Mouse (Mus musculus): ENCODE data around the gene Ccdc78.
"Not testable (repeated sequence)": the region's sequence is repeated elsewhere in the genome, so short reads cannot be mapped to it uniquely, and the experiment has no call there.

Gene Ccdc78

DNA sequence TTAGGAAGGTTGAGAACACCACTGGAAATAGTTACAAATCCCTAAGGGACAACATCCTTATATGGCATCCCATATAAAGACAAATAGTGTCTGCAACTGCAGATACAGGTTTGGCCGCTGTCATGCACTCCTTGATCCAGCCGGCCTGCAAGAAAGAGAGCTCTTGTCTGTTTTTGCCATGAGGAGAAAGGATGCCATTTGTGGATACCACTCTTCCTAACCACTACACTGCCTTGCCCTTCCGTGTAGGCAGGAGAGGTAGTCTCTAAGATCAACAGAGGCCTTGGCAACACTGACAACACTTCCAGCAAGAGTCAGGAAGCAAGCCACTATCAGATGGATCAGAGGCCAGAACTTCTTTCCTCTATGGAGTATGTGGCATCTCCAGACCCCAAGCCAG is at the start of gene Ccdc78:
Gene Ccdc78, plus strand, starts transcription at position 301 of the 400 bp plus-strand sequence.
- no peak for DNase-seq (ENCODE audit: extremely low spot score, low read depth, low spot score)

DNA sequence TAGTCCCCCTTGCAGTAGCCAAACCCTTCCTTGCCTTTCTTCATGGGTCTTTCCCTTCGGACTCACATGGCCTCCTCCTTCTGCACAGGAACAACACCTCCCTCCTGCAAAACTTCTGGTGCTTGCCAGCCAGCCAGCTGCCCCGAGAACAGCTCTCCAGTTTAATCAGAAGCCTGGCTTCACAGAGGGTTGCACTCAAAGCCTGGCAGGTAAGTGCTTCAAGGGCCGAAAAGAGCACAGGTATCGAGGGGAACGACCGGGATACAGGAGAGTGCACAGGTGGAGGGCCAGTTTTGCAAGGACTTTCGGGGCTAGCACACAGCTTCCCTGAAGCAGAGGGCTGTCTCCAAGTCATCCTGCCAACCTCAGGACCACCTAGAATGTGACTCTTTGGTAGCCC is 47.5 kb upstream of the Ccdc78 start:
- DNase-seq (ENCODE audit: extremely low spot score, low read depth, low spot score), result no peak

DNA sequence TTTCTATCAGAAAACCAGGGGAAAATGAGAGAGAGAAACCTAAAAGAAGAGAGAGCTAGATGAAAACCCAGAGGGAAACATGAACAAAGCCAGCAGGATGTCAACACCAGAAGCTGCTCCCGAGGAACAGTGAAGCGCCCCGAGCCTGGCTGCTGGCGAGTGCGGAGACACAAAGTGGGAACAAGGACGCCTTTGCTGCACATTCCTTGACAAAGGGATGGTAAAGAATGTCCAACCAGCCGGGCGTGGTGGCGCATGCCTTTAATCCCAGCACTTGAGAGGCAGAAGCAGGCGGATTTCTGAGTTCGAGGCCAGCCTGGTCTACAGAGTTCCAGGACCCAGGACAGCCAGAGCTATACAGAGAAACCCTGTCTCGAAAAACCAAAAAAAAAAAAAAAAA is 44.9 kb upstream of the Ccdc78 start:
- DNase-seq (ENCODE audit: extremely low spot score, low read depth, low spot score), result not testable (repeated sequence)

DNA sequence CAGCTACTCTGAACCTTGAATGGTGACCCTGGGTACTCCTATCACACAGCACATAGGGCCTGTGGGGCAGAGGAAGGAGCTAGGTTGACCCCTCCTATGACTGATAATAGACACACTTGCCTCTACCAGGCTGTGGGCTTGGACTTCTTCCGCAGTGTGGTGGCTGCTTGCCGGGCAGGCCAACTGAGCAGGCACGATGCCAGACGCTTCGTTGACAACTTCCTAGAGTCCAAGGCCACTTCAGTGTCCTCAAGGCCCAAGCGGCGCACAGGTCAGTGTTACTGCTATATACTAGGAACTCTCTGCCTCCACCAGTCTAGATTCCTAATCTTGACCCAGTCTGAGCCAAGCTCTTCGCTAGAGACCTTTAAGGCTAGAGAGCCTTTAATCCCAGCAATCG is 42.5 kb upstream of the Ccdc78 start:
- DNase-seq (ENCODE audit: extremely low spot score, low read depth, low spot score), result no peak

DNA sequence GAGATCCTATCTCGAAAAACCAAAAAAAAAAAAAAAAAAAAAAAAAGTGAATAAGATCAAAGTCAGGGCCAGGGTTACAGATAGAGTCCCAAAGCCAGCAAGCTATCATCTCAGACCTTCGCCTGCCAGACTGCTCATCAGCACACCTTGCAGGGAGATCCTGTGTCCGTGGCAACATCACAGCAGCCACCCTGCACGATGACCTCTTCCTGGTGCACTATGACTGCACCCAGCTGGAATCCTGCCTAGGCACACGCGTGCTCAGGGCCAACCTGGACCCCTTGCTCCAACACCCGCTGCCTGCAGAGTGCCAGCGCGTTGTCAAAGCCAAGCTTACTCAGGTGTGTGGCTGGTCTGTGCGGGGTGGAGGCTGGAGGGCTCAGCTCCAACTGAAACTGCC is 42.1 kb upstream of the Ccdc78 start:
- no peak for DNase-seq (ENCODE audit: extremely low spot score, low read depth, low spot score)

DNA sequence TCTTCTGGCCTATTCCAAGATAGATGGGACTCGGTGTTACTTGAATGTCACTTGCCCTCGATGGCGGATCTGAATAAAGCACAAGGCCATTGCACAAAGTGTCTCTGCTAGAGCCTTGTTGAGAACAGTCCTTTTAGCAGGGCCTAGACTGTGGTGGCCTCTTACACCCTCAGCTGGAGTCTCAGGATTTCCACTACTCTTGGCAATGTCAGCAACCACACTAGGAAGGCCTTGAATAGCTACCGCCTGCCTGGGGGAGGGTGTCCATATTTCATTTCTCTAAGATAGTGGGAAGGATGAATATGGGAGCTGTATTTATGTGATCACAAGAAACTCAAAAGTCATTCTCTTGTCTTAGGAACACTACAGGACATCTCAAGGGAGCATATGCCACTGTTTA is 38.1 kb upstream of the Ccdc78 start:
- DNase-seq (ENCODE audit: extremely low spot score, low read depth, low spot score), result no peak

DNA sequence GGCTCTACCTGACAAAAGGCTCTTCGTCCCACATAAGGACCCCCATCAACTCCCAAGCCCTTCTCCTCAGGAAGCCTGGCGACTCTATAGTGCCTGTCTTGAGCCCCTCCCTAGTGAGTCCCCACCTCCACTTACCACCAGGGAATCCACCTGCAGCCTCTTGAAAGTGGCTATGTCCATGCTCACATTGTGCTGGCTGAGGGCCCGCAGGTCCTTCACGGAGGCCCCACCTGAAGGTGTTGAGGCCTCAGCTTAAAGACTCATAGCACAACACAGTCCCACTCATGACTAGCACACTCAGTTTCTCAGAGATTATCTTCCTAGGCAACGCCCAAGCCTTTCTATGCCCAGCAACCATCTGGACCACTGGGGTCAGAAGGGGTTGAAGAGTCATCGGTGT is 37.1 kb upstream of the Ccdc78 start:
- no peak for DNase-seq (ENCODE audit: extremely low spot score, low read depth, low spot score)

DNA sequence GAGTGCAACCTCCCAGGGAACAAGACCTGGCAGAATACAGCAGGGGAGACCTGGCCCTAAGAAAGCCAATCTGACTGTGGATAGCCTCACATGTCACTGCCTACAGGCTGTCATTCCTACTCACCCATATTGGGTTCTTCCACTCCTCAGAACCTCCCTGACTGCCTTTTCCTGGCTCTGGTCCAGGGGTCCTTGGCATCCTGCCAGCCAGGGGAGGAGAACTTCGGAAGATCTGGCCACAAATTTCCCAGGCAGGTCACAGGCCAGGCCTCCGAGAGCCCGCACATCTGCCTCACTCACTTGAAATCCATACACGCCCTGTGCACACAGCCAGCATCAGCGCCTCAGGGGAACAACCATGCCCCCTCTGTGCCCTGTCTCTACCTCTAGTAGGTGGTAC is 34.9 kb upstream of the Ccdc78 start:
- DNase-seq (ENCODE audit: extremely low spot score, low read depth, low spot score), result no peak

DNA sequence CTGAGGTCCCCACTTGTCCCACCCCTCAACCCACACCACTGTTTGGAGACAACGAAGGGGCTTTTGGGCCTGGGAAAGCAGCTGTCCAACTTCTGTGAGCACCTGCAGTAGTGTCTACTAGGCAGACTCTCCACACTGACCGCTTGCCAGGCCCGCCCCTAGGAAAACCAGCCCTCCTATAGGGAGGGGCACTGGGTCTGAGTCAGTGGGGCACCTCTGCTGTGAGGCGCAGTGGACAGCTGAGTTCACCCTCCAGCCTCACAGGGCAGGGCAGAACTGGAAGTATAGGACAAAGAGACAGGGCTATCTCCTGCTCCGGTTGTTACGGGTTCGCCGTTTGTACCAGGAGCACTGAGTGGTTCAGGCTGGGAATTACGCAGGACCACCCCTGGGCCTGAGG is 32.1 kb upstream of the Ccdc78 start, which contains the start of gene Msln:
Gene Msln, minus strand, starts transcription at position 138 of the 400 bp plus-strand sequence.
- DNase-seq (ENCODE audit: extremely low spot score, low read depth, low spot score), result no peak

DNA sequence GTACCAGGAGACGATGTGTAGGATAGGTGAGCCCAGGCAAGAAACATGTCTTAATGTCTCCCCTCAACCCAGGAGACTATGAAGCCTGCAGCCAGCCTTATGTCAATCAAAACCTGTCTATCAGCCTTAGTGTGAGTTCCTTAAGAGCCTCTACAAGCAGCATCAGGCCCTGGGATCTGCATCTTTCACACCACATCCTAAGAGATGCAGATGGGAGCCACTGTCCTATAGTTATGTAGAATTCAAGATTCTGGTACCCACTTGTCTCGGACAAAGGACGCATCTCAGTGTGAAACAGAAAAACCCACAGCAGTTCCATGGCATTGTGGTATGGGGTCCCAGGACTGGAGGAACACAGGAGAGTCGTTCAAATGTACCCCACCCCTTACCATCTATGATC is 31.3 kb upstream of the Ccdc78 start:
- no peak for DNase-seq (ENCODE audit: extremely low spot score, low read depth, low spot score)

DNA sequence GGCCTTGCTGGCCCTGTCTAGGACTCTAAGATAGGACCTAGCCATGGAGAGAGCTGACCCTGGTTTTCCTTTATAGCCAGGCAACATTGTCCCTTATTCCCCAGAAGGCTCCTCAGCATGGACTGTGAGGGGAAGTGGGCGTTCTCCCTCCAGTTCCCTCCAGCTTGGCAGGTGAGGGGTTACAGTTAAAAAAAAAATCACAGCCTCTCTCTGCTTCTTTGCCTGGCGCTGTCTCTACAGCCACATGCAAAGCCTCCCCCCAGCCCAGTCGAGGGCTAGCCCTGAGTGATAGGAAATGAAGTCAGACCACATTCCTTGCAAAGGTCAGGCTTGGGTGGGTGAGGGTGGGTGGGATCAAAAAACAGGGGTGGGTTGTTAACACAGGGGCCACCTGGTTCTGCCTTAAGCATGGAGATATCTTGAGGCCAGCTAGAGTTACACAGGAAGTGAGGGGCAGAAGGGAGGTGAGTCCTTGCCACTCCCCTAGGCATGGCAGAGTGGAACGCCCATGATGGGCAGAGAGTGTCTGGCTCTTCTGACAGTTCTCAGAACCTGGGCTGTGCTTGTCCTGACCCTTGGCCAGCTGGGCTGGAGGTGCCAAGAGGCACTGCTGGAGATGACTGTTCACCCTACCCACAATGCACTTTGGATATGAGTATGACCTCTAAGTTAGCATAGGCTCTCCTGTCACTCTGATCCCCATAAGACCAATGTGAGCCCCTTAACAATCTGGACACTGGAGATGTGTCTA is 30.6 kb upstream of the Ccdc78 start:
- no peak for DNase-seq (ENCODE audit: extremely low spot score, low read depth, low spot score)

DNA sequence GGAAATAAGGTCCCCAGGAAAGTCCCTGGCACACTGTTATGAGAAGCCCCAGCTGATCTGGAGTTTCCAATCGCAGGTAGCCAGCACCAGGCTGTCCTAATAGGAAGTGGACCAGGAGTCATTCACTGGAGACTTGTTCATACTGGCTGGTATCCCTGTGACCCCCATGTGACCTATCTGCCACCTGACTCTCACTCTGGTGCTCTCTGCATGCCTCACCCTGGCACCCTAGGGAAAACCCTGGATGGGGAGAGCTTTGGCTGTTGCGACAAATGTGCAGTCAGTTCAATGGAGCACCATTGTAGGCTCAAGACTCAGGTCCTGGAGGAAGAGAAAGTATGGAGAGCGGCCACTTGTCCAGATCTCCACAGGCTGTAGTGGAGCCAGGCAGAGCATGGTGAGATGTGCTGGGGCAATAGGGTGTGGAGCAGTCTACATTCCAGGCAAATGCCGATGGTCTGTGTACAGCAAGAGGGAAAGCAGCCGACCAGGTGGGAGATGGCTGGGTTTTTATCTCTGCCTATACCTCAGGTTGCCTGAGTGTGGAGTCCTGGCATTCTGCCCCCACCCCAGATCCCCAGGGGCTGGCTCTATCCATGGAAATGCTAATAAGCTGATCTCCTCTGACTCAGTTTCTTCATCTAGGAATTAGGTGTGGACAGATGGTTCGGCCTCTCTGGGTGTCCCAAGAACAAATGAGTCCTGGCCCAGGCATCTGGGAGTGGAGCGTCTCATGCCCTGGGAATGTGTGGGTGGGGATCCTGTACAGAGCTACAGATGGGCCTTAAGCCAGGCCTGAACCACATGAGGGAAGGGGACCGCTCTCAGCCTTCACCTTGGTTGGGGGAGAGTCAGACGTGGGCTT is 29.8 kb upstream of the Ccdc78 start:
- DNase-seq (ENCODE audit: extremely low spot score, low read depth, low spot score), result no peak

DNA sequence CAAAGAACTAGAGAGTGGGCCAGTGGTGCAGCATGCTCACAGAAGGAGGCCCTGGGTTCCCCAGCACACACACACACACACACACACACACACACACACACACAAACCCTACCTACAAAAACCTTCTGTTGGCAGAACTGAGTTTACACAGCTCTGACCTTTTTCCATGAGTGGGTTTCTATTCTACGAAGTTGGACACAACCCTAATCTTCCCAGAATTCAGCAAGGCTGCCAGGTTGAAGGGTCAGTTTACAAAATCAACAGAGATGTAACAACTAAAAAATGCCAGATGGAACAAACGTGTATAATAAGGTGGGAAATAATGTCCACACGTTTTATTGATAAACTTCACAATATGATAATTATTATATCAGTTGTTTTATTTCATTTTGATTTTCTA is 28.7 kb upstream of the Ccdc78 start:
- no peak for DNase-seq (ENCODE audit: extremely low spot score, low read depth, low spot score)

DNA sequence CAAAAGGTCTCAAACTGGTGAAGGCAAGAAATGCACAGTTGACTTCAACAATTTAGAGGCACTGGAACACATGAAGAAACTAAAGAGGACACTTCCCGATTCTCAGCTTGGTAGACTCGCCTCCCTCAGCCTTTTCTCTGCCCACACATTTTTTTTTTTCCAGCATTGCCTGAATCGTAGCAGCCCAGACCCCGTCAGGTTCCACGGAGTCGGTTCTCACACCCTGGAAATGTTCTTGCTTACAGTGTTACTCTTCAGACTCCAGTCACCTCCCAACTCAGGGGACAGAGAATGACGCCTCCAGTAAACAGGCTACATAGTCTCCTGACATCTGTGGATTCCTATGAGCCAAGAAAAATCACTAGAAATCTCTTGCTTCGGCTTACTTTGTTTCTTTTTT is 26.2 kb upstream of the Ccdc78 start:
- no peak for DNase-seq (ENCODE audit: extremely low spot score, low read depth, low spot score)

DNA sequence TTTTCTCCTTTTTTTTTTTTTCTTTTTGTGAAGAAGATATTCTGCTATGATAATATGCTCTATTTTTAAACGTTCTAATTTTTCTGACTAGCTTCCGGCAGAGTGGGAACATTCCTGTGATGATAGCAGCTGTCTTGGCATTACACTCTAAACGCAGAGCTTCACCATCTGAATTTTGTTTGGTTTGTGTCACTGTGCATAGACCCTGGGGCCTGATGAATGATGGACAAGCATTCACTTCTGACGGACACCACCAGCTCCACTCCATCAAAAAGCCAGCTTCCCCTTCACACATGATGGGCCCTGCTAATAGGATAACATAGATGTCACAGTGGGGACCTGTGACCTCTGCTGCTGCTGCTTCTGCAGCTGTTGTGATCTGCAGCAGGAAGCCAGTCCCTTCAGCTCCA is 24.8 kb upstream of the Ccdc78 start:
- DNase-seq (ENCODE audit: extremely low spot score, low read depth, low spot score), result no peak

DNA sequence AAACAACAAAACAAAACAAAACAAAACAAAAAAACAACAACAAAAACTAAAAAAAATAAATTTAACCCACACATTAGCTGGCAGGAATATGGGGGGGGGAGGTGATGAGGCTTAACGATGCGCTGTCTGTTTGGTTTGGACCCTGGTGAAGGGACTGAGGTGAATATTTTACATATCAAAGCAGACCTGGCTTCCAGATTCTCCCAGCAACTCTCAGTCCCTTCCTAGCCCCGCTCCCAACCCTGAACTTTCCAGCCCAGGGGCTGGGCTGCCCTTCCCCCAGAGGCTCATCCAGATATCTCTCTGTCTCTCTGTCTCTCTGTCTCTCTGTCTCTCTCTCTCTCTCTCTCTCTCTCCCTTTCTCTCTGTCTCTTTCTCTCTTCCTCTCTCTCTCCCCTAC is 23.8 kb upstream of the Ccdc78 start:
- no peak for DNase-seq (ENCODE audit: extremely low spot score, low read depth, low spot score)

DNA sequence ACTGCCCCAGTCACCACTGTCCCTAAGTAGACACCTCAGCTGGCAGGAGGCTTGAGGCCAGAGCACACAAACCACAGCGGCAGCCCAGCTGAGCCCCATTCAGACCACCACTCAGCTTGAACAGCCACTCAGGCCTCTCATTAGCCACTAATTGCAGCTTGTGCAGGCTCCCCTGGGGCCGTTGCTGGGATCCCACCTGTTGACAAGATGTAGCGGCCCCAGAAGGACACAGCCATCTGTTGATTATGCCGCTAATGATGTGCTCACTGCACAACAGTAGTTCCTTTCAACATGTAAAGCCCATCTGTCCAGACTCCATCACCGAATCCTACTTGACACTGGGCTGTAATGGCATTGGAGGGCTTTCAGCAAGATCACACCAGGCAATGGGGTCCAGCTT is 20.5 kb upstream of the Ccdc78 start:
- DNase-seq (ENCODE audit: extremely low spot score, low read depth, low spot score), result no peak

DNA sequence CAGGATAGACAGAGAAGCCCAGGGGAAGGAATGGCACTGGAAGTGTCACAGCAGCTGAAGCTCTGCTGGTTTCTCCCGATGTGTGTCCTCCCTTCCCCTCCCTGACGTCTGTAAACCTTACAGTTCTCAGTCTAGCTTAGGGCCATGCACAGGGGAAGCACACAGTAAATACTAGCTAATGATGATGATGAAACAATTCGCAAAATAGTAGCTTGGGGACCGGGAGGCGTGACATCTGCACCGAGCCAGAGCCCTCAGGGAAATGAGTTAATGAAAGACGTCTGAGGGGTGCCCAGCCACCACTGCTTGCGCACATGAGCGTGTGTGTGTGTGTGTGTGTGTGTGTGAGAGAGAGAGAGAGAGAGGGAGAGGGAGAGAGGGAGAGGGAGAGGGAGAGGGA is 17.0 kb upstream of the Ccdc78 start:
- no peak for DNase-seq (ENCODE audit: extremely low spot score, low read depth, low spot score)

DNA sequence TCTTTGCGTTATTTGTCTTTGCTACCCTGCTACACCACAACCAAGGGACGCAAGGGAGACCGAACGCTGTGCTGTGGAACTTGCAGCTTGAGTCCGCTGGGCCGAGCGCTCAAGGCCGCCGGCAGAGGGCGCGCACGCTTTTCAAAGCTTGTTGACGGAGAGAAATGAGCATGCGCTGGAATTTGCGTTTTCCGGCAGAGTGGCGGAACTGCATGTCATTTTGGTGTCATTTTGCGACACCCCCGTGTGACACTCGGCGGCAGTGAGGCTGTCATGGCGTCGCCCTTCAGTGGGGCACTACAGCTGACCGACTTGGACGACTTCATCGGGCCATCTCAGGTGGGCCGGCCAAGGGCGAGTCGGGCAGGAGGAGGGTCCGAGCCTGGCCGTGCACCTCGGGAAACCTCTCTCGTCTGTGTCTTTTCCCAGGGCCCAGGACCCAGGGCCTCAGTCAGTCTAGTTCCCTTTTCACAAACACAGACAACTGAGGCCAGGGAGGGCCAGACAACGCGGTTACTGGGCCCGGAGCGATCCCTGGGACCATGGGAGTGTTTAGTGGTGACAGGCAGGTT is 12.7 kb upstream of the Ccdc78 start, which contains the start of gene Narfl:
Gene Narfl, plus strand, starts transcription at position 228 of the 572 bp plus-strand sequence.
- DNase-seq (ENCODE audit: extremely low spot score, low read depth, low spot score), result peak; percentile 98

DNA sequence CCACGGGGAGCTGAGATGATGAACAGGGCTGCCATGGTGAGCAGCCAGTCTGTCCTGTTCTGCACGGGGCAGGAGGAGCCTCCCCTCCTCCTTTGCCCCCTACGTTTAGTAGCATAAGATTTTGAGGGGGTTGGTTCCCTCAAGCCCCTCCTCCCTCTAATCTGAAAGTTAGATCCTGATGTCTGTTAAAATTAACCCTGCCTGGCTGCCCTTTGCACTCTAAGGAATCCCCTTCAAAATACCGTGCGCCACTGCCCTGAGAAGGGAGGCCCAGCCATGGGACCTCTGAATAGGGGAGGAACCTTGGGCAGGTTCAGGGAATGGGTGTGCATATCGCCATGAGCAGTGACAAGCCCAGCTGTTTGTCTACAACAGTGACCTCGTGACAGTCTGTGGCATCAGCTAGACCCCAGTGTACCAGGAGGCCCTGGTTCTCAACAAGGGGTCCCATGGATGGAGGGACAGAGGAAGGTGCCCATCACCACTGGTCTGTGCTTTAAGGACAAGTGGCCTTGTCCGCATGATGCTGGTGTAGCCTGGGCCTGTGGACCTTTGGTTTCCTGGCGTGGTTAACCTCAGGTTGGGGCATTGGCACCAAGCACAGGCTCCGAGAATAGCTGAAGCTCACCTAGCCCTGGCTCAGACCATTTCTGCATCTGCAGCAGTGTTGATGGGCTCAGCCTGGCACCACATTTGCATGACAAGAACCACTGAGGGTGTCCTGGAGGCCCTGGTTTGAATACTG is 10.9 kb upstream of the Ccdc78 start:
- no peak for DNase-seq (ENCODE audit: extremely low spot score, low read depth, low spot score)

DNA sequence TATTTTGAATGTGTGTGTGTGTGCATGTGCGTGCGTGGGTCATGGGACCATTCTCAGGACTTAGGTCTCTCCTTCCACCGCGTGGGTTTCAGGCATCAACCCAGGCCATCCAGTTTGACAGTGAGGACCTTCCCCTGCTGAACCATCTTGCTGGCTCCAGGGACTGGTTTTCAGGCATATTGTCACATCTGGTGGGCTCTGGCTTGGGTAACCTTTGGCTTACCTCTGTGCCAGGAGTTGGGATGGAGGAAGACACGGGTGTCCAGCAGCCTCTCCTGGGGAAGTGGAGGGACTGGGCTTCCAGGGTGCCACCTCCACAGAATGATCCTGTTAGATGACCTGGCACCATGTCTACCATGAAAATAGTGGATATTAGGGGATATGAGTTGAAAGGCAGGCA is 8.4 kb upstream of the Ccdc78 start:
- DNase-seq (ENCODE audit: extremely low spot score, low read depth, low spot score), result no peak
